Mouse (Mus musculus) liver, embryonic 14.5 days (tissue): ENCODE measurements at regions not wholly inside any gene's neighbourhood (a gene's known extent, or its start where the extent isn't known, plus 50 kb on each side); places are given as distances from the start of the nearest gene placed in this dataset.

Experiments used
- CTCF ChIP-seq: IDR thresholded peaks from 2 replicates; pipeline ENCODE4 v1.5.1; 2016; ENCODE audit warnings: antibody characterized with exemption, low read depth, control low read depth
- EP300 ChIP-seq: IDR thresholded peaks from 2 replicates; pipeline ENCODE4 v1.6.1; 2016; ENCODE audit warnings: antibody characterized with exemption, low read depth

- TF ChIP-seq CTCF, result no peak
- no peak for TF ChIP-seq EP300
These were observed 172.5 kb downstream of the Ankrd50 start for GRCm38 (mm10) chr3:38312121-38312520.
